Mouse (Mus musculus) ES-Bruce4 (cell line): ENCODE results near the gene Syt16.

ENCODE experiments used
- CTCF ChIP-seq: IDR thresholded peaks from one replicate; pipeline ENCODE4 v1.8.1; 2011; ENCODE audit warnings: low read depth, low read length
- EP300 ChIP-seq: IDR thresholded peaks from 2 replicates; pipeline ENCODE4 v1.6.1; 2011; ENCODE audit warnings: low read depth, low read length; ENCODE audit not compliant: insufficient read depth
- POLR2A ChIP-seq: IDR thresholded peaks from one replicate; pipeline ENCODE4 v1.8.1; 2011; ENCODE audit warnings: low read length; ENCODE audit not compliant: insufficient read depth

DNA sequence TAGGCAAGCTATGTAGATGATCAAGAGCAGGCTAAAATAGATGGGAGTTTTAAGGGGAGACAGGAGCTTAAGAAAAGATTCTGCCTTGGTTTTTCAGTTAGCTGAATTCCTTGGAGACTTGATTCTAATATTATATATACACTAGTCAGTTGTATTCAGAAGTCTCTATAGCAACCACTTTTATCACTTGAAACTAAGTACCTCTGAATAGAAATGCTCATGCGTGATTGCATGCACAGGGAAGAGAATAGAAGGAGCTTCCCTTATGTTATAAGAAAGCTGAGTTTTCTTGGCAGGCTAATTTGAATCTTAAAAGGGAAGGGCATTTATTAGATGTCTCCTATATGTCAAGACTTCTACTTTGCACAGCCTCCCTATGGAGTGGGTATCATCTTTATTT is 235.4 kb downstream of the Syt16 start:
- TF ChIP-seq POLR2A = no peak
- no peak for TF ChIP-seq EP300
- no peak for TF ChIP-seq CTCF
